Mouse (Mus musculus) hindbrain, embryonic 12.5 days (tissue): ENCODE results near the gene Ralgapb. TPM values are rescaled to one million over a fixed set of nuclear protein-coding genes. Genes with fewer than 3 reads are reported as not detected.
A peak's percentile ranks its signal among the peaks of the same experiment; 100 is the strongest.
"Not testable (repeated sequence)": the region's sequence is repeated elsewhere in the genome, so short reads cannot be mapped to it uniquely, and the experiment has no call there.

Experiments used
- ATAC-seq: fragments of 200-750 bp; cut with Nextera tagmentation; 2 replicates; pipeline ENCODE4 v1.8.0; 2017; ENCODE audit warnings: moderate TSS enrichment; ENCODE audit not compliant: low FRiP score
- H3K27ac ChIP-seq: fragments of 300-500 bp; sonication (generic); 2 replicates; pipeline ENCODE4 v1.5.1; 2016; ENCODE audit warnings: mild to moderate bottlenecking
- H3K27me3 ChIP-seq: fragments of 300-500 bp; sonication (generic); 2 replicates; pipeline ENCODE4 v1.6.1; 2016; ENCODE audit warnings: mild to moderate bottlenecking
- H3K36me3 ChIP-seq: fragments of 300-500 bp; sonication (generic); 2 replicates; pipeline ENCODE4 v1.6.1; 2016; ENCODE audit warnings: mild to moderate bottlenecking
- H3K4me1 ChIP-seq: fragments of 300-500 bp; sonication (generic); 2 replicates; pipeline ENCODE4 v1.6.1; 2016
- H3K4me2 ChIP-seq: fragments of 300-500 bp; sonication (generic); replicated peaks from 2 replicates; pipeline ENCODE4 v1.6.1; 2016; ENCODE audit warnings: mild to moderate bottlenecking
- H3K4me3 ChIP-seq: fragments of 300-500 bp; sonication (generic); 2 replicates; pipeline ENCODE4 v1.5.1; 2016; ENCODE audit warnings: mild to moderate bottlenecking
- H3K9ac ChIP-seq: fragments of 300-500 bp; sonication (generic); 2 replicates; pipeline ENCODE4 v1.6.1; 2016; ENCODE audit warnings: mild to moderate bottlenecking, moderate library complexity
- H3K9me3 ChIP-seq: fragments of 300-500 bp; sonication (generic); replicated peaks from 2 replicates; pipeline ENCODE4 v1.6.1; 2016; ENCODE audit warnings: mild to moderate bottlenecking
- WGBS: fragments of 180-500 bp; shearing (Covaris S2); methylation state at CpG from one replicate; pipeline ENCODE4 v1.1.7; 2016; 5-methylcytosine and 5-hydroxymethylcytosine counted together
- polyA plus RNA-seq: library from polyadenylated mRNA; unstranded; fragments of >200 nt; fragmentation: Nextera tagmentation; extraction: Ambion mirVana; gene quantifications from 2 replicates; pipeline ENCODE4 v1.2.1, GENCODE M21; 2016

Gene Ralgapb
- polyA plus RNA-seq, 1 experiment from 2014 or later: 24.3 TPM

DNA sequence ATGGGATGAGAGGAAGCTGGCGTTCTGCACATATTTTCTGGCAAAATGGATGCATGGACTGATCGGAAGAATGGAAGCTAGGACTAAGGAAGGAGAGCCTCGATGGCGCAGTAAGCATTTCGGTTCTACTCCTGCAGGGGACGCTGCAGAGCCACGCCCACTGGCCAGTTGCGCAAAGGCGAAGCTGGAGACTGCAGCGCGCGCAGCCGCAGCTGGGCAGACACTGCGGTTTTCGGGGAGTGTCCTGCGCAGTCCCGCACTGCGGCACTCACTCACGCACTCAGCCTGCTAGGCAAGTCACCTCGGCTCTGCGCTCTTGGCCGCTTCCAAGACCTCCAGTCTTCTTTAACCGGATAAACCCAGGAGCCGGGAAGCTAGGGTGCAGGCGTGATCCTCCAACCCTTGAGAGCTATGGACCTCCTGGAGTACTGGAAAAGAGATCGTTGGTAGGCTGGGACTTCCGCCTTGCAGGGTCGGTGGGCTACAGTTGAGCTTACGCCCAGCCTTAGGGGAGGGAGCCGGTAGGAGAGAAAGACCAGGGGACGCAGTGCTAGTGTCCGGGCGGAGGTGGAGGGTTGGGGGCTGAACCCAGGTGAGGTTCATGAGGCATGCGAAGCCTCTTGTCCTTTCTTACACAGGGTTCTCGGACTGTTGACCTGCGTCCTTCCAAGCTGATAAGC is 34.1 kb upstream of the Ralgapb start, which contains the start of gene Snhg11:
Gene Snhg11 (plus strand): TSS at position 196 of the 680 bp plus-strand sequence.
- Histone ChIP-seq H3K4me2 (peak within 1 kb of the TSS; percentile 58), H3K9me3 (no peaks in the 10 kb centered on the region), H3K4me3 (peak within 1 kb of the TSS; percentile 46), H3K27ac (peak within 1 kb of the TSS; percentile 75), H3K9ac (peak within 1 kb of the TSS; percentile 61), H3K36me3 (no peaks in the 10 kb centered on the region), H3K4me1 (peaks cover 6% of the 10 kb centered on the region), H3K27me3 (peaks cover 25% of the 10 kb centered on the region)
- peak; percentile 72 for ATAC-seq
- 2% methylated on average over 36 of the region's 36 CpGs for WGBS

DNA sequence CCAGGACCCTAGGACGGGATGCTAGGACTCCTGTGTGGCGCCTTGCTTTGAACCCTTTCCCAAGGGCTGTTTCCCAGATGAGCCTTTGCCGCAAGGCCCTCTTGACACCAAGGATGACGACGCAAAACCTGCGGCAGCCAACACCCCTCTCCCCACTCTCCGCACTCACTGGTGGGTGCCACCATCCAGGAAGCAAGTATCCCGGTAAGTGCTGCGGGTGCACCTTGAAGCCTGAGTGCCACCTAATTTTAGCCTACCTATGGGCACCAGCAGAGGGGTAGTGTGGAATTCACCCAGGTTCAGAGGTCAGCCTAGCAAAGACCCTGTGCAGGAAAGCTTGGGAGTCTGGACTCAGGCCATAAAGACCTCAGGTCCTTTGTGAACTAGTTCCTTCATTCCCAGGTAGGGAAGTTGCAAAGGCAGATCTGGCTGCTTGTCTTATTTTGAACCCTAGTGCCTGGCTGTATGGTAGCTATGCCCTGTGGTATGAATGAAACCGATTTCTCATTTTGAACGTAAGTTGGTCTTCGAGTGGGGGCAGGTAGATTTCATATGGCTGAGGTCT is 33.4 kb upstream of the Ralgapb start:
- Histone ChIP-seq H3K9ac (peak overlapping the region; percentile 61), H3K4me2 (peak overlapping the region; percentile 58), H3K4me3 (peak overlapping the region; percentile 46), H3K9me3 (no peaks in the 10 kb centered on the region), H3K4me1 (peaks cover 6% of the 10 kb centered on the region), H3K36me3 (no peaks in the 10 kb centered on the region), H3K27ac (peak overlapping the region; percentile 75), H3K27me3 (peaks cover 25% of the 10 kb centered on the region)
- peak; percentile 6; the same call in 1 of the 2 replicates for ATAC-seq
- 25% methylated on average over 12 of the region's 12 CpGs for WGBS

DNA sequence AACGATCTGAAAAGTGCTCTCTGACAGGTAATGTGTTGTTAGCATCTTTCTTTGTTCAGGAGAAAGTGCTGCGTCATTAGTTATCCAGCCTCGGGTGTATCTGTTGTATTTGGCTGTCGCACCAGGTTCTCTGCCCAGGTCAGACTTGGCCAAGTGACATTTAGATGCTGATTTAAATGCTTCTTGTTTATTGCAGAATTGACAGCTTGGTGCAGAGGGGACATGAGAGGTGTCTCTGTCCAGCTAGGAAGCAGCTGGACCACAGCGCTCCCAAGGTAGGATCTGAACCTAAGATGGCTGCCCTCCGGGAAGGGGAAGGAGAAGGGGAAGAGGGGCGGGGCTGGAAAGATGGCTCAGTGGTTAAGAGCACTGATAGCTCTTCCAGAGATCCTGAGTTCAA is 32.9 kb upstream of the Ralgapb start:
- Histone ChIP-seq H3K9ac (0 out of 2 replicates have a peak overlapping the region, but pooled peaks have one; percentile 24), H3K9me3 (no peaks in the 10 kb centered on the region), H3K4me3 (peak overlapping the region; percentile 46), H3K27me3 (peaks cover 25% of the 10 kb centered on the region), H3K4me2 (peak overlapping the region; percentile 58), H3K27ac (peak overlapping the region; percentile 75), H3K4me1 (peaks cover 6% of the 10 kb centered on the region), H3K36me3 (no peaks in the 10 kb centered on the region)
- WGBS: 64% methylated on average over 7 of the region's 7 CpGs
- ATAC-seq: no peak

DNA sequence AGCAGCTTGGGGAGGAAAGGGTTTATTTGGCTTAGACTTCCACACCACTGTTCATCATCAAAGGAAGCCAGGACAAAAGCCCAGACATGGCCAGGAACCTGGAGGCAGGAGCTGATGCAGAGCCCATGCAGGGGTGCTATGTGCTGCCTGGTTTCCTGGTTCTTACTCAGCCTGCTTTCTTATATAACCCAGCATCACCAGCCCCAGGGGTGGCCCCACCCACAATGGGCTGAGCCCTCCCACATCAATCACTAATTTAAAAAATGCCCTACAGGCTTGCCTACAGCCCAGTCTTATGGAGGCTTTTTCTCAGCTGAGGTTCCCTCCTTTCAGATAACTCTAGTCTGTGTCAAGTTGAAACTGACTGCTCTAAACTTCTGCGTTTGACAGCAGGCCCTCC is 31.8 kb upstream of the Ralgapb start:
- Histone ChIP-seq H3K4me3 (no peak overlapping the region), H3K27me3 (peaks cover 25% of the 10 kb centered on the region), H3K4me1 (peaks cover 6% of the 10 kb centered on the region), H3K9ac (no peak overlapping the region), H3K36me3 (no peaks in the 10 kb centered on the region), H3K9me3 (no peaks in the 10 kb centered on the region), H3K4me2 (peak overlapping the region; percentile 58; the same call in 1 of the 2 replicates), H3K27ac (no peak overlapping the region)
- WGBS: 83% methylated on average over 1 of the region's 1 CpGs
- no peak for ATAC-seq

DNA sequence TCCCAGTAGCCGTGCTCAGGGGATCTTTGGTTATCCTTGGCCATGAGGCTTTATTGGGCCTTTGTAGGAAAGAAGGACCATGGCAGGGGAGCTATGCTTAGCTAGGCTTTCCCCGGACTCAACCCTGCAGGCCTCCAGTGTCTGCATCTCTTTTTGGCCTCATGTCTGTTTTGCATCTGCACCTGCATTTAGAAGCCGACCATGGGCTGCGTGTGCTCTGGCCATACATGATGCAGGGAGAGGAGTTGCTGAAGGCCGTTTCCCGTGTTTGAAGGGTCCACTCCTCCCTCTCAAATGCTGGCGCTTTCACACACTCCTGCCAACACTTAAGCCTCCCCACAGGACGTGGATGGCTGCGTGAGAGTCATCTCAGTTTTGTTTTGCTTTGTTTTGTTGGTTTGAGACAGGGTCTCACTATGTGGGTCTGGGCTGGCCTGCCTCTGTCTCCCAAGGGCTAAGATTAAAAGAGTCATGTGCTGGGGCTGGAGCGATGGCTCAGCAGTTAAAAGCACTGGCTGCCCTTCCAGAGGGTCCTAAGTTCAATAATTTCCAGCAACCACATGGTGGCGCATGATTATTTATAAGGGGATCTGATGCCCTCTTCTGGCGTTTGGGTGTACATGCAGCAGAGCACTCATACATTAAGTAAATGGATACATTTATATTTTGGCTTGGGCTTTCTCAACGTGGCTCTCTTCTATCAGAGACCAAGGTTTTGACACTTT is 30.1 kb upstream of the Ralgapb start:
- Histone ChIP-seq H3K36me3 (no peaks in the 10 kb centered on the region), H3K9me3 (no peaks in the 10 kb centered on the region), H3K4me1 (peaks cover 6% of the 10 kb centered on the region), H3K9ac (no peak overlapping the region), H3K27me3 (peaks cover 13% of the 10 kb centered on the region), H3K4me3 (no peak overlapping the region), H3K4me2 (no peak overlapping the region), H3K27ac (no peak overlapping the region)
- WGBS: 48% methylated on average over 13 of the region's 13 CpGs
- ATAC-seq: 0 out of 2 replicates have a peak, but pooled peaks have one; percentile 18

DNA sequence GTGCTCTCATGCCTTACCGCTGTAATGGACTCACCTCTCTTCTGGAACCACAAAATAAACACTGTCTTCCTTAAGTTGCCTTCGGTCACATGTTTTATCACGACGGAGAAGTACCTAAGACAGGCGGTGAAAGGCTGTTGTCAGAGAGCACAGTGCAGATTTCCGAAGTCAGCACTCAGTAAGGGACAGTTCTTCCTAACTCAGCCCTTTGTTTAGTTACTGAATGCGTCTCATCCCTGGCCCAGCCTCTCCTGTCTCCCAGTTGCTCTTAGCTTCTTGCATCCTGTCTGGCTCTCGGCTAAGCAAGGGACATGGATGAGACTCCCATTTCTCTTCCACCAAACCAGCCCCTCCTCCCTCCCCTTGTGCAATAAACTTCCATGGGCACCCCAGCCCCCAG is 23.6 kb upstream of the Ralgapb start:
- Histone ChIP-seq H3K9me3 (no peaks in the 10 kb centered on the region), H3K4me3 (no peak overlapping the region), H3K36me3 (no peaks in the 10 kb centered on the region), H3K9ac (no peak overlapping the region), H3K27me3 (no peaks in the 10 kb centered on the region), H3K4me1 (no peaks in the 10 kb centered on the region), H3K27ac (no peak overlapping the region), H3K4me2 (no peak overlapping the region)
- 38% methylated on average over 8 of the region's 8 CpGs for WGBS
- ATAC-seq: no peak

- Histone ChIP-seq H3K9me3 (no peaks in the 10 kb centered on the region), H3K27ac (no peak overlapping the region), H3K4me1 (no peaks in the 10 kb centered on the region), H3K4me3 (no peak overlapping the region), H3K36me3 (no peaks in the 10 kb centered on the region), H3K27me3 (no peaks in the 10 kb centered on the region), H3K4me2 (no peak overlapping the region), H3K9ac (no peak overlapping the region)
- WGBS: 85% methylated on average over 7 of the region's 7 CpGs
- no peak for ATAC-seq
These were observed 20.2 kb upstream of the Ralgapb start for GRCm38 (mm10) chr2:158389421-158389820.

GRCm38 (mm10) chr2:158396369-158396768 is 13.3 kb upstream of the Ralgapb start:
- WGBS: 92% methylated on average over 6 of the region's 6 CpGs

GRCm38 (mm10) chr2:158397140-158397539 is 12.5 kb upstream of the Ralgapb start:
- WGBS: 74% methylated on average over 13 of the region's 13 CpGs
- not testable (repeated sequence) for H3K9me3 ChIP-seq, H3K27me3 ChIP-seq, H3K4me1 ChIP-seq, ATAC-seq, H3K9ac ChIP-seq, H3K36me3 ChIP-seq, H3K27ac ChIP-seq, H3K4me3 ChIP-seq, H3K4me2 ChIP-seq

More at GRCm38 (mm10) chr2:158396369-158396768, 13.3 kb upstream of the Ralgapb start:
- Histone ChIP-seq H3K4me1 (no peaks in the 10 kb centered on the region), H3K27me3 (no peaks in the 10 kb centered on the region), H3K4me2 (no peak overlapping the region), H3K9ac (no peak overlapping the region), H3K27ac (no peak overlapping the region), H3K4me3 (no peak overlapping the region), H3K36me3 (no peaks in the 10 kb centered on the region), H3K9me3 (no peaks in the 10 kb centered on the region)
- ATAC-seq: no peak

- Histone ChIP-seq H3K9ac (no peak overlapping the region), H3K36me3 (no peaks in the 10 kb centered on the region), H3K4me2 (no peak overlapping the region), H3K27me3 (no peaks in the 10 kb centered on the region; the same call in 1 of the 2 replicates), H3K4me1 (no peaks in the 10 kb centered on the region), H3K4me3 (no peak overlapping the region), H3K27ac (no peak overlapping the region), H3K9me3 (no peaks in the 10 kb centered on the region)
- 83% methylated on average over 7 of the region's 7 CpGs for WGBS
- ATAC-seq: no peak
These were observed 6.7 kb upstream of the Ralgapb start for GRCm38 (mm10) chr2:158402915-158403314.

DNA sequence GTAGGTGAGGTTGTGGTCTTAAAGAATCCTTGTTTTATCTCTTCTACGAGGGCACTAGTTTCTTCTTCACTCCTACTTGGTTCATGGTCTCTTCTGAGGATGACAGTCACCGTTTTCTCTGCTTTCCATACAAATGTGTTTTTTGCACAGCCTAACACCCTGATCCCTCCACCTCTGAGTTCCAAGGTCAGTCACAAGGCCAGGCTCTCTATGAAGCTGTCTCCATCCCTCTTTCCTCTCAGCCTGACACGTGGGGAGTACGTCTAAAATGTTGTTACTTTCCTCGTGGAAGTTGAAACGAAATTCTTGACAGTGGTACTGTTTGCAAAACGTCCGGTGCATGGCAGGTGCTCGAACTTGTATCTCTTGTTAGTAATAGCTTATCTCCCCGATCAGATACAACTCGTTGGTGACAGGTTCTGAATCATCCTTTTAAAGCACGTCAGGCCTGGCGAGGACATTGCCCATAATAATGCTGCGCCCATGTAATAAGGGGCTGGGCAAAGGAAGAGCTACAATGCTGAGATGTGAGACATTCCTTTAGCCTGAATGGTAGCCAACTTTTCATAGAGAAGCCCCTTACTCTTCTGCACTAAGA is 552 bp upstream of the Ralgapb start:
- no peak; the same call in 1 of the 2 replicates for ATAC-seq
- Histone ChIP-seq H3K9me3 (no peaks in the 10 kb centered on the region), H3K4me1 (peaks cover 20% of the 10 kb centered on the region), H3K27me3 (no peaks in the 10 kb centered on the region; the same call in 1 of the 2 replicates), H3K4me2 (peak overlapping the region; percentile 52), H3K27ac (no peak overlapping the region), H3K36me3 (no peaks in the 10 kb centered on the region), H3K9ac (peak overlapping the region; percentile 32; the same call in 1 of the 2 replicates), H3K4me3 (peak overlapping the region; percentile 95)
- 26% methylated on average over 14 of the region's 14 CpGs for WGBS
